Mouse (Mus musculus) CD4-positive helper T cell, adult 2 months (primary cell): ENCODE results near the gene Kat6b.
"Not testable (repeated sequence)": the region's sequence is repeated elsewhere in the genome, so short reads cannot be mapped to it uniquely, and the experiment has no call there.

Experiments used
- DNase-seq: peaks from one replicate; pipeline ENCODE4 v3.0.0-alpha.2; 2012; ENCODE audit warnings: low read depth, missing footprints, low spot score

Gene Kat6b

GRCm38 (mm10) chr14:21481231-21481630 is at the start of gene Kat6b:
TSS of gene Kat6b (plus strand) at chr14:21481434.
- DNase-seq = no peak

GRCm38 (mm10) chr14:21433415-21433814 is 47.8 kb upstream of the Kat6b start:
- no peak for DNase-seq

DNA sequence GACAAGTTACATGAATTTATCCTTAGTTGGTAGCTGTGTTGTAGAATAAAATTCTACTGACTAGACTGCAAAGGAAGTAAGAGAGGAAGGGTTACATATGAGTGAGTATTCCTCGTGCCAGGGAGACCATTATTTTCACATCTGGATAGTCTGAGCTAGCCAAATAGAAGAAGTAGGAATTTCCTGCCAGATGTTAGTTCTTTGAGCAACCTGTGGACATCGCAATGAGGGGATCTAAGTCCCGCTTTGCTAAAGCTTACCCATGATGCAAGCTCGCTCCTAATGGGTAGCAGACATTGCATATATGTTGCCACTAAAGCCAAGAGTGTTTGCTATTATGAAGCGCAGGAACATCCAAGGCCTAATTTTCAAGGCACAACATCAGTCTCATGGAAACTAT is 47.2 kb upstream of the Kat6b start:
- no peak for DNase-seq

- no peak for DNase-seq
Observed at GRCm38 (mm10) chr14:21434686-21435085, 46.5 kb upstream of the Kat6b start.

GRCm38 (mm10) chr14:21439785-21440184 is 41.4 kb upstream of the Kat6b start:
- no peak for DNase-seq

DNA sequence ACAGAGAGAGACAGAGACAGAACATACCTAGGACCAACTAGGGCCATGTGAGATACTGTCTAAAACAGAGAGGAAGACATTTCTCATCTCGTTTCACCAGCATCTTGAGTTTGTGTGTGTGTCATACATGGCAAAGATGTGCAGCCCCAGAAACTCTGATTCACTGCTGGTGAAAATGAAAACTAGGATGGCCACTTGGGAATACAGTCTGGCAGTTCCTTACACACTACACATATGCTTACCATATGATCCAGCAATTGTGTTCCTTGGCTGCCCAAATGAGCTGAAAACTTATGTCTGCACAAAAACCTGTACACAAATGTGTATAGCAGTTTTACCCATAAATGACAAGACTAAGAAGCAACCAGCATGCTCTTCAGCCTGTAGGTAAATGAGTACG is 40.7 kb upstream of the Kat6b start:
- no peak for DNase-seq

DNA sequence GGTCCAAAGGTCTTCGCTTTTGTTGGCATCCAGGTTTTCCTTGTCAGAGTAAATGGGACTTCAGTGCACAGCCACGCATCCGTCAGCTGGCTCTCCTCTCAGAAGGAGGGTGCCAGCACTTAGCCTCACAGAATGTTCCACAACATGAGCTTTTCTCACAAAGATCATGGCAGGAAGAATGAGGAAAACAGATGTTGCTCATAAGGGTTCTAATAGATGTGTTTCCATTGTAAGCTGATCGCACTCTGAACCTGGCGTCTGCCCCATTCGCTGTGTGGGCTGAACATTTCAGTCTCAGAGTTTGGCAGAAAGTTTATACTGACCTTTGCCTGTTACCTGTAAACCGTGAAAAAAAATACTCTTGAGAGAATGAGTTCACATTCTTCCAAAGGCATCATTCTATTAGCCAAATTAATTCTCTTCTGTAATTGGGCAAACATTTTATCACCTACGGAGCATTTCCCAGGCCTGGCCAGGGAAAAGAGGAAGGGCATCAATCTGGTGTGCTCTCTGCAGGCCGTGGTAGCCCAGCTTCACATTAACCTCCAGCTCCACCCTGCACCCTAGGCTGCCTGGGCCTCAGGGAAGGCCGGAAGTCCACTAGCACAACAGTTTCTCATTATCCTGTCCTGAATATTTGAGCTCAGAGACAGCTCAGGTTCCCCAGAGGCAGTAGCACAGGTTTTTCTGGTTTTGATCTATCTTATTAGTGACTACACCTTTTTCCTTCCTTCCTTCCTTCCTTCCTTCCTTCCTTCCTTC is 39.3 kb upstream of the Kat6b start:
- no peak for DNase-seq

- DNase-seq = no peak
Observed at GRCm38 (mm10) chr14:21452581-21452980, 28.7 kb upstream of the Kat6b start.

DNA sequence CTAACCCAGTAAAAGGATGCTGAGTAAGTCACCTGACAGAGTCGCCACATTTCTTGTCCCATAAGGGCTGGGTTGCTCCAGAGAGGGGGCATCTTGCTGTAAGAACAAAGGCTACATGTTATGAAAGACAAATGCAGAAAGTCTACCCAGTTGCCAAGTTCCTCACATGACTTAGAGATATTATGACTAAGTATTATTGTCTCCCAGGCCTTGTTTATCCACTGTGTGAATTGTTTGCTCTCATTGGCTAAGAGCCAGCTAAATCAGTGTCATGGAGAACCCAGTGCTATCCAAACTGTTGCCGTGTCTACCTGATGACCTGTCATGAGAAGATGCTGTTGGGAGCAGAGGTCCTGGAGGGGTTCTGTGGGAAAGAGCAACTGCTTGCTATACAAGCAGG is 27.3 kb upstream of the Kat6b start:
- no peak for DNase-seq

DNA sequence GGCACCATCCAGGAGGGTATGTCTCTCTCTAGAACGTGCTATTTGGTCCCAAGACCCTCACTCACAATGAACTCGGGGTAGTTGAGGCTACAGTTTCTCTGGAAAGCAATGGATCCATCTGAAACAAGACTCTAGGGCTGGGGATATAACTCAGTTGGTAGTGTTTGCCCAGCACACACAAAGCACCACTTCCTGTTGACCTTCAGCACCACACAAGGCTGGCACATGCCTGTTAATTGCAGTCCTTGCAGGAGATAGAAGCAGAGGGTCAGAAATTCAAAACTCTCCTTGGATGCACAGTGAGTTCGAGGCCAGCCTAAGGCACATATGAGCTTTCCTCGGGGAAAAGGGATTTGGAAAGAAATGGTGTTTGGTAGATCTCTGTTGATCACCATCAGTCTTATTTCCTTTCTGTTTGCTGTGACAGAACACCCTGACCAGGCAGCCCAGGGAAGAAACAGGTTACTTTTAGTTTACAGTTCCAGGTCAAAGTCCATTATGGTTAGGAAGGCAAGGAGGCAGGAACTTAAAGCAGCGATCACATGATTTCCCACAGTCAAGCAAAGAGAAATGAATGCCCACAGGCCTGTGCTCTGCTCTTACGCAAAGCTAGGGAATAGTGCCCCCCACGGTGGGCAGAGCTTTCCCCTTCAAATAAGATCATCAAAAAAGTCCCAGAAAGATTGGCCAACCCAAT is 25.4 kb upstream of the Kat6b start:
- DNase-seq = no peak

GRCm38 (mm10) chr14:21456526-21456925 is 24.7 kb upstream of the Kat6b start:
- DNase-seq = no peak

- no peak for DNase-seq
Observed at GRCm38 (mm10) chr14:21457876-21458275, 23.4 kb upstream of the Kat6b start.

- no peak for DNase-seq
Observed at GRCm38 (mm10) chr14:21458696-21459095, 22.5 kb upstream of the Kat6b start.

GRCm38 (mm10) chr14:21459163-21459562 is 22.1 kb upstream of the Kat6b start:
- no peak for DNase-seq

GRCm38 (mm10) chr14:21462398-21462797 is 18.8 kb upstream of the Kat6b start:
- no peak for DNase-seq

- DNase-seq = no peak
Observed at GRCm38 (mm10) chr14:21463117-21463712, 18.0 kb upstream of the Kat6b start.

DNA sequence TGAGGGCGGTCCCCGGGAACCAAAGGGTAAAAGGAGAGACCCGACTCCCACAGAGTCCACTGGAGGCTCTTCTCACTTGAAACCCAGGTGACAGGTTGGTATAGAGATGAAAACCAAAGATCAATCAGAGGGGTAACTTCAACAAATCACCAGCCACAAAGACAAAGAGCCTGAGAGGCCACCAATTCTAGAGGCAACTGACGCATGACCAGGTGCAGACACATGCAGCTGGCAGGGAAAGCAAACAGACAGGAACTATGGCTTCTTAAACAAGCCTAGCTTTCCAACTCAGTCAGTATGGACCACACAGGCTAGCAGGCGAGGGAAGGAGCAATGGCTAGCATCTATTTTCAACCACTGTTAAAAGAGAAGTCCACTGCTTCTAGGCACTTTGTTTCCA is 10.8 kb upstream of the Kat6b start:
- no peak for DNase-seq

GRCm38 (mm10) chr14:21471975-21472374 is 9.3 kb upstream of the Kat6b start:
- no peak for DNase-seq

DNA sequence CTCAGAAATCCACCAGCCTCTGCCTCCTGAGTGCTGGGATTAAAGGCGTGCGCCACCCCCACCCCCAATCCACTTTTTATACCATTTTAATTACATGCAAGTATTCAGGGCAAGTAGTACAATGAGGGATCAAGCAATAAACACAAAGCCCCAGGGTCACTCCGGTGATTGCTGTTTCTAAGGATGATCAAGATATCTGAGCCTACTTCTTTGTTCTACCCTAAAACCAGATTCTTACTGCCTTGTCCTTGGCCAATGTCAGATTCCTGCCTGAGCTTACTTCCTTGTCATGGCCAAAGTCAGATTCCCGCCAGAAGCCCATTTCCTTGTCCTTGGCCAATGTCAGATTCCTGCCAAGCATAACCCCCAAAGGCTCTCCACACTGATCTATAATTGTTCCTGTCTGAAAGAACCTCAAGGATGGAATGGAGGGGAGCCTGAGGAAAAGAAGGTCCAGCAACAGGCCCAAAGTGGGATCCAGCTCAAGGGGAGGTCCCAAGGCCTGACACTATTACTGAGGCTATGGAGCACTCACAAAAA is 6.6 kb upstream of the Kat6b start:
- DNase-seq = not testable (repeated sequence)

GRCm38 (mm10) chr14:21477181-21477580 is 4.1 kb upstream of the Kat6b start:
- no peak for DNase-seq

DNA sequence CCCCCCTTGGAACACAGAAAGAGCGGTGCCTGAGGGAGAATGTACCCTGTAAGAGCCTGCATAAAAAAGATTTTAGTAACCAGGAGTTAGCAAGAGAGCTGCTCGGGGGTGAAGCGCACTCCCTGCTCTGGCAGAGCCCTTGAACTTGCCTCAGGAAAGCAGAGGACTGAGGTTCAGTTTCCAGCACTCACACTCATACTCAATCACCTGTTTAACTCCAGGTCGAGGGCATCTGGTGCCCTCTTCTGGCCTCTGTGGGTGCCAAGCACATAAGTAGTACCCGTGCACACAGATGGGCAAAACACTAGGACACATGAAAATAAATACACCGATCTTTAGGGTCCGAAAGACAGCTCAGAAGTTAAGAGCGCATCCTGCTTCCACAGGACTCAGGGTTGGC is 1.7 kb upstream of the Kat6b start:
- DNase-seq = no peak

DNA sequence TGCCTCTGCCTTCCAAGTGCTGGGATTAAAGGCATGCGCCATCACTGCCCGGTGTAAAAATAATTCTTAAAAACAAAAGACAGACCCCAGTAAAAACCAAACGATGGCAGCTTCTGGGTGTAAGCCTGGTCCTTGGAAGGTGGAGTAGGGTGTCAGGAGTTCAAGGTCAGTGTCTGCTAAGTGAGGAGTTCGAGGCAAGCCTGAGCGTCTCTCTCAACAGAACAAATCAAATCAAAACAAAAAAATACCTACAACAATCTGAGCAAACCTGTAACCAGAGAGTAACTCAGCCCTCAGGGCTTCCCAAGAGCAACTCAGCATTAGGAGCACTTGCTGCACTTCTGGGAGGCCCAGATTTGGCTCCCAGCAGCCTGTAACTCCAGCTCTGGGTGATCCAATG is 1.0 kb upstream of the Kat6b start:
- DNase-seq = no peak

- DNase-seq = no peak
Observed at GRCm38 (mm10) chr14:21484199-21484598, 3.0 kb downstream of the Kat6b start.
